Mouse (Mus musculus) olfactory bulb, adult 2 months (tissue): Measurements from ENCODE around the gene Tenm4.

ENCODE experiments used
- CTCF ChIP-seq: fragments of 200-500 bp; IDR thresholded peaks from 2 replicates; pipeline ENCODE4 v1.5.1; 2012; ENCODE audit warnings: low read depth, mild to moderate bottlenecking, low read length, moderate library complexity; ENCODE audit not compliant: insufficient read depth
- POLR2A ChIP-seq: fragments of 200-500 bp; IDR thresholded peaks from 2 replicates; pipeline ENCODE4 v1.6.1; 2012; ENCODE audit warnings: mild to moderate bottlenecking, low read depth, low read length, moderate library complexity; ENCODE audit not compliant: insufficient read depth

DNA sequence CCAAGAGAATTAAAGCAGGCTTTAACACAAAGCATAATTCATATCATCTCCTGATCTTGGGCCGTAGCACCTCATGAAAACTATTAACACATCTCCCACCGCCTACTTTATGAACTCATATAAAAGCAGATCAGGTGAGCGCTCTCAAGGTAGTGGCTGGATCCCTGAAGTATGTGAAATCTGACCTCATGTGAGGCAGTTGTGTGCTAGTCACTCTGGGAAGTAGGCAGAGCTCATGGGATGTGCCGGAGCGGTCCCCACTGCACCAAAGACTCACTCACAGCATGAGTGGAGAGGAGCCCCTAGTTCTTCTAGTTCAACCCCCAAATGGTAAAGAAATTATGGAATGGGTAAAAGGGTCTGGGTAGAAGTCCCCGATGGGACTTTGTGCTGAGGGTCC is 496.6 kb downstream of the Tenm4 start:
- TF ChIP-seq POLR2A (no peak), CTCF (no peak)
